Mouse (Mus musculus): Measurements from ENCODE around the gene Gpd1l. TPM values are rescaled to one million over a fixed set of nuclear protein-coding genes. Genes with fewer than 3 reads are reported as not detected.

Gpd1l gene
- polyA plus RNA-seq, 1 experiment from 2014 or later: 30.9 TPM

DNA sequence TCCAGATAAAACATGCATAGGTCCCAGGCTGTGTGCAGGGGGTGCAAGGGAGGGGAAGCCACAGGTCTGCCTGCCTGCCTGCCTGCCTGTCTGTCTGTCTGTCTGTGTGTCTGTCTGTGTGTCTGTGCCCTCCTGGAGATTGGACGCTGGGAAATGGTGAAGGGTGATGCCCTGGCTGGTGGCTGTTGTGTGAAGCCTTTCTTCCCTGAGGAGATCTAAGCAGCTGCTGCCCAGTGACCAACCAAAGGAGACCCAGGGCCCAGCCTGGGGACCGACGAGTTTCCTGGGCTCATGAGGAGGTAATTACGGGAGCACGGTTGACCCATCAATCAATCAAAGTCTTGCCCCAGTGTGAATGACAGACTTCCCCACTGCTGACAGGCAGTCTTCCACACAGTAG, 11.6 kb downstream of the Gpd1l start:
- H3K4me2 ChIP-seq (replicated peaks): no peak overlapping the region
- H3K4me3 ChIP-seq: no peak overlapping the region
- peaks cover 3% of the 10 kb centered on the region; the same call in 1 of the 2 replicates for H3K4me1 ChIP-seq
- H3K36me3 ChIP-seq: no peaks in the 10 kb centered on the region
- WGBS: 76% methylated on average over 5 of the region's 5 CpGs
- H3K27ac ChIP-seq (replicated peaks): no peak overlapping the region
- H3K9me3 ChIP-seq: no peaks in the 10 kb centered on the region
- H3K27me3 ChIP-seq: no peaks in the 10 kb centered on the region
- no peak overlapping the region for H3K9ac ChIP-seq (replicated peaks)
- no peak for ATAC-seq (replicated peaks)

- Histone ChIP-seq H3K27ac (replicated peaks) (no peak overlapping the region), H3K36me3 (no peaks in the 10 kb centered on the region), H3K9me3 (no peaks in the 10 kb centered on the region), H3K4me2 (replicated peaks) (no peak overlapping the region), H3K27me3 (no peaks in the 10 kb centered on the region), H3K4me1 (peaks cover 3% of the 10 kb centered on the region; the same call in 1 of the 2 replicates), H3K4me3 (no peak overlapping the region), H3K9ac (replicated peaks) (no peak overlapping the region)
- no peak for ATAC-seq (replicated peaks)
- WGBS: 71% methylated on average over 2 of the region's 2 CpGs
These were observed 12.3 kb downstream of the Gpd1l start for GRCm38 (mm10) chr9:114921352-114922081.

DNA sequence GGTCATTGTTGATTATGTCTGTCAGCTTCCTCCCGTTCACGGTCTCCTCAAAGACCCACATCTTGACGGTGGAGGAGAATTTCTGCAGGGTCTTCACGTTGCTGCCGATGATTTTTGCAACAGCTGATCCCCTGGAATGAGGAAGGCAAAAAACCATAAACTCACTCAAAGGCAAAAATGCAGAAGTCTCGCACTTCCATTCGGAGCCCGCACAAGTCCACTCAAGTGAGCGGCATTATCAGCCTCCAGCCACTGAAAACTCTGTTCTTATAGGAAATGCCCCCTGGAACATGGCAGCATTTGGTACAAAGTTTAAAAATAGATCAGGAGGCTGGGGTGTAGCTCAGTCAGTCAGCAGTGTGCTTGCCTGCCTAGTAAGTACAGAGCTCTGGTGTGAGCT, 13.2 kb downstream of the Gpd1l start:
- Histone ChIP-seq H3K4me1 (peaks cover 3% of the 10 kb centered on the region; the same call in 1 of the 2 replicates), H3K36me3 (no peaks in the 10 kb centered on the region; the same call in 1 of the 2 replicates), H3K4me3 (no peak overlapping the region), H3K9me3 (no peaks in the 10 kb centered on the region), H3K4me2 (replicated peaks) (no peak overlapping the region), H3K9ac (replicated peaks) (no peak overlapping the region), H3K27ac (replicated peaks) (no peak overlapping the region), H3K27me3 (no peaks in the 10 kb centered on the region)
- no peak for ATAC-seq (replicated peaks)
- WGBS: 92% methylated on average over 9 of the region's 9 CpGs

GRCm38 (mm10) chr9:114912680-114913649, 20.8 kb downstream of the Gpd1l start:
- Histone ChIP-seq H3K4me3 (no peak overlapping the region), H3K9ac (replicated peaks) (no peak overlapping the region), H3K9me3 (no peaks in the 10 kb centered on the region), H3K4me1 (peaks cover 9% of the 10 kb centered on the region), H3K27me3 (no peaks in the 10 kb centered on the region), H3K36me3 (peaks cover 12% of the 10 kb centered on the region; the same call in 1 of the 2 replicates), H3K4me2 (replicated peaks) (no peak overlapping the region), H3K27ac (replicated peaks) (no peak overlapping the region)
- WGBS: 40% methylated on average over 18 of the region's 18 CpGs
- peak; percentile 57; the same call in 1 of the 2 replicates for ATAC-seq (replicated peaks)

GRCm38 (mm10) chr9:114907509-114907908, 26.3 kb downstream of the Gpd1l start:
- Histone ChIP-seq H3K27me3 (no peaks in the 10 kb centered on the region), H3K9ac (replicated peaks) (no peak overlapping the region), H3K9me3 (no peaks in the 10 kb centered on the region), H3K36me3 (peaks cover 12% of the 10 kb centered on the region; the same call in 1 of the 2 replicates), H3K4me1 (peaks cover under 1% of the 10 kb centered on the region), H3K4me3 (no peak overlapping the region), H3K4me2 (replicated peaks) (no peak overlapping the region), H3K27ac (replicated peaks) (no peak overlapping the region)
- 77% methylated on average over 7 of the region's 7 CpGs for WGBS
- ATAC-seq (replicated peaks): no peak

DNA sequence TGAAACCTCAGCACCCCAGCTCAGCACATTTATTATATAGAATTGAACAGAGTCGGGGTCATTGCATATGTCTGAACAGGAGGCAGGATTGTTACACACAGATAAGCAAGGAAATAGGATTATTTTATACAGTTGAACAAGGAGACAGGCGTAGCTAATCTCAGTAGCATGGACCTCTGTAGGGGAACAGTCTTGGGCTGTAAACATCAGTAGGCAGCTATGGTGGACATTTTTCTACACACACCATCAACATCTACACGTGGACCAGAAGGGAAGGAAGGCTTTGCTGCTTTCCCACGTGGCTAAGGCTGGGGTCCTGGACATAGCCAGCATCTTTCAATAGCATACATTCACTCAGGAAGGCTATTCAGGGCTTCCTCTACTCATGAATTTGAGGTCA, 37.9 kb downstream of the Gpd1l start:
- Histone ChIP-seq H3K27ac (replicated peaks) (no peak overlapping the region), H3K27me3 (no peaks in the 10 kb centered on the region), H3K4me2 (replicated peaks) (no peak overlapping the region), H3K9ac (replicated peaks) (no peak overlapping the region), H3K36me3 (no peaks in the 10 kb centered on the region), H3K9me3 (no peaks in the 10 kb centered on the region), H3K4me3 (no peak overlapping the region), H3K4me1 (no peaks in the 10 kb centered on the region)
- 77% methylated on average over 4 of the region's 4 CpGs for WGBS
- ATAC-seq (replicated peaks): no peak

DNA sequence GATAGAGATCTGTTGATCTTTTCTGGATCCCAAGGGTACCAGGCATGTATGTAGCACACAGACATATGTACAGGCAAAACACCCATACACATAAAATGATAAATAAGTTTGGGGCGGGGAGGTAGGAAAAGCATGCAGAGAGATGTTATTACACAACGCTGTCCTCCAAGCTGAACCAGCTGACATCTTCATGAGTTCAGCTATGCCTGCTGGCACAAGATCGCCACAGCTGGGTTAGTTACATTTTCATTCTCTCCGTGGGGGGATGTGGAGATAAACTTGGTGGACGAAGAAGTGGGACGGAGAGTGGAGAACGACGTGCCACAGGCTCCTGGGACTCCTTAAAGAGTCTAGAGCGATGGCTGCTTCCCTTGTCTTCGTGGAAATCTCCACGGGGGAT, 40.8 kb downstream of the Gpd1l start:
- Histone ChIP-seq H3K36me3 (no peaks in the 10 kb centered on the region), H3K9me3 (no peaks in the 10 kb centered on the region), H3K4me3 (no peak overlapping the region), H3K4me1 (0 out of 2 replicates have a peak, but pooled peaks cover 3% of the 10 kb centered on the region), H3K4me2 (replicated peaks) (no peak overlapping the region), H3K27me3 (no peaks in the 10 kb centered on the region), H3K9ac (replicated peaks) (no peak overlapping the region), H3K27ac (replicated peaks) (no peak overlapping the region)
- 90% methylated on average over 11 of the region's 11 CpGs for WGBS
- no peak for ATAC-seq (replicated peaks)

- Histone ChIP-seq H3K4me1 (0 out of 2 replicates have a peak, but pooled peaks cover 3% of the 10 kb centered on the region), H3K9me3 (no peaks in the 10 kb centered on the region), H3K4me3 (no peak overlapping the region), H3K27ac (replicated peaks) (no peak overlapping the region), H3K4me2 (replicated peaks) (no peak overlapping the region), H3K9ac (replicated peaks) (no peak overlapping the region), H3K27me3 (no peaks in the 10 kb centered on the region), H3K36me3 (no peaks in the 10 kb centered on the region)
- 31% methylated on average over 7 of the region's 7 CpGs for WGBS
- ATAC-seq (replicated peaks): no peak
These were observed 43.4 kb downstream of the Gpd1l start for GRCm38 (mm10) chr9:114890377-114890776.

DNA sequence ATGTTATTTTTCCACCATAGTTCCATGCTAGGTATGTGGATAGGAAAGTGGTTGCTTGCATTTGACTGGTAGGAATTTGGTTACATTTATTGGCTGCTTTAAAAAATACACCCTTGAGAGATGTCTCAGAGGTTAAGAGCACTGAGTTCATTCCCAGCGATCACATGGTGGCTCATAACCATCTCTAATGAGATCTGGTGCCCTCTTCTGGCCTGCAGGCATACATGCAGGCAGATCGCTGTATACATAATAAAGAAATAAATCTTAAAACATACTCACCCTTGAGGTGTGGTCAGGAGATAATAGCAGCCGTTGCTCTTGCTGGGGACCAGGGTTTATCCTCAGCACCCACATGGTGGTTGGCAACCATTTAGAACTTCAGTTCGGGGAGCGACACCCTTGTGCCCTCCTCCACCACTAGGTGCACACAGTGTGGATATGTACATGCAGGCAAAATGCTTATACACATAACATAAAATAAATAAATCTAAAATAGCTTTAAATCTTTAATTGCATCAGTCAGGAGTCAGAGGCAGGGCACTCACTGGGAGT, 44.9 kb downstream of the Gpd1l start:
- H3K27ac ChIP-seq (replicated peaks): no peak overlapping the region

DNA sequence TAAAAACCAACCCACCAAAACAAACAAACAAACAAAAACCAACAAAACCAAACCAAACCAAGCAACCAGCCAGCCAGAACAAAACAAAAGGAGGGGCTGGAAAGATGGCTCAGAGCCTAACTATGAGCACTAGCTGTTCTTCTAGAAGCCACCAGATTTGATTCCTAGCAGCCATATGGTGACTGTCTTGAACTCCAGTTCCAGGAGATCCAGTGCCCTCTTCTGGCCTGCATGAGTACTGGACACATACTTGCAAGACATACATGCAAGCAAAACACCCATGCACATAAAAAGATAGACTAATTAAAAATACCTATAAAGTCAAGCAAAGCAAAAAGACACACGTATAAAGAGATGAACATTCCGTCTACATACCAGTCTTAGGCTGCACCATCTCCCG, 46.1 kb downstream of the Gpd1l start:
- Histone ChIP-seq H3K4me2 (replicated peaks) (no peak overlapping the region), H3K4me3 (no peak overlapping the region), H3K4me1 (0 out of 2 replicates have a peak, but pooled peaks cover 3% of the 10 kb centered on the region), H3K27ac (replicated peaks) (no peak overlapping the region), H3K9ac (replicated peaks) (no peak overlapping the region), H3K27me3 (no peaks in the 10 kb centered on the region), H3K9me3 (no peaks in the 10 kb centered on the region), H3K36me3 (no peaks in the 10 kb centered on the region)
- no peak for ATAC-seq (replicated peaks)
- 88% methylated on average over 3 of the region's 3 CpGs for WGBS

More for the DNA sequence above, 44.9 kb downstream of the Gpd1l start:
- Histone ChIP-seq H3K36me3 (no peaks in the 10 kb centered on the region), H3K9ac (replicated peaks) (no peak overlapping the region), H3K4me1 (0 out of 2 replicates have a peak, but pooled peaks cover 3% of the 10 kb centered on the region), H3K4me3 (no peak overlapping the region), H3K4me2 (replicated peaks) (no peak overlapping the region), H3K9me3 (no peaks in the 10 kb centered on the region), H3K27me3 (no peaks in the 10 kb centered on the region)
- 93% methylated on average over 5 of the region's 5 CpGs for WGBS
- no peak for ATAC-seq (replicated peaks)

DNA sequence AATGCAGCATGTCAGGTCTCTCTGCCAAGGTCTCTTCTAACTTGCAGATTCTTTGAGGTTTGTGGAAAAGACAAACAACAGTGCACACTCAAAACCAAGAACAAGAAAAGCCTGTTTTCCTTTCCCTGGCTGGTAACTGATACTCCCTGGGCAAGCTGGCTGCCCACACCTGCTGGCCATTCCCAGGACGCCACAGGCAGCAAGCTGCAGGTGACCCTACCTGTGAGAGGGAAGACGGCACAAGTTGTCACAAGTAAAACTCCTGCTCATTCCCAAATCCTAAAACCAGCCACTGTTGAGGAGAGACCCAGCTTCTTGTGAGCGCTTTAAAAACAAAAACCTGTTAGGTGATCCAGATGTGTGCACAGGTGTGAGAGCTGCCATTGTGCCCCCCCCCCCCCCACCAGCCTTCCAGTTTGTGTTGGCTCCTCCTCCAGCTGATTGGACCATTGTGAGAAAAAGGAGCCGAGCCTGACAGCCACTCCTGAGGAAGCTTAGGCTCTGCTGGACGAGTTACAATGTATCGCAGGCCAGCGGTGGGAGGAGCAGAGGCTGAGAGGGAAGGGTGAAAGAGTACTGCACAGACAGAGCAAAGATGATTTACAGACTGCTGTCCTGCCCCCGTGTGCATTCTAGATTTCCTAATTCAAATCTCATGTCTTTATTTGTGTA, 47.7 kb downstream of the Gpd1l start:
- Histone ChIP-seq H3K27me3 (no peaks in the 10 kb centered on the region), H3K4me1 (0 out of 2 replicates have a peak, but pooled peaks cover 3% of the 10 kb centered on the region), H3K9me3 (no peaks in the 10 kb centered on the region), H3K36me3 (no peaks in the 10 kb centered on the region), H3K4me3 (no peak overlapping the region), H3K27ac (replicated peaks) (no peak overlapping the region), H3K9ac (replicated peaks) (no peak overlapping the region), H3K4me2 (replicated peaks) (no peak overlapping the region)
- WGBS: 26% methylated on average over 8 of the region's 8 CpGs
- ATAC-seq (replicated peaks): no peak
